Mouse (Mus musculus): ENCODE measurements around the gene Zhx3. TPM values are rescaled to one million over a fixed set of nuclear protein-coding genes. Genes with fewer than 3 reads are reported as not detected.

Gene Zhx3
- total RNA-seq, 1 experiment from 2014 or later: 4.3 TPM

- no peak for ATAC-seq (ENCODE audit: extremely low read depth, insufficient number of reproducible peaks, low FRiP score, poor library complexity, severe bottlenecking)
Measured at GRCm38 (mm10) chr2:160715463-160716030, 157.3 kb downstream of the Zhx3 start.

- no peak for ATAC-seq (ENCODE audit: extremely low read depth, insufficient number of reproducible peaks, low FRiP score, poor library complexity, severe bottlenecking)
Measured at GRCm38 (mm10) chr2:160707673-160708072, 165.1 kb downstream of the Zhx3 start.

- no peak for ATAC-seq (ENCODE audit: extremely low read depth, insufficient number of reproducible peaks, low FRiP score, poor library complexity, severe bottlenecking)
Measured at GRCm38 (mm10) chr2:160702824-160703223, 170.0 kb downstream of the Zhx3 start.

DNA sequence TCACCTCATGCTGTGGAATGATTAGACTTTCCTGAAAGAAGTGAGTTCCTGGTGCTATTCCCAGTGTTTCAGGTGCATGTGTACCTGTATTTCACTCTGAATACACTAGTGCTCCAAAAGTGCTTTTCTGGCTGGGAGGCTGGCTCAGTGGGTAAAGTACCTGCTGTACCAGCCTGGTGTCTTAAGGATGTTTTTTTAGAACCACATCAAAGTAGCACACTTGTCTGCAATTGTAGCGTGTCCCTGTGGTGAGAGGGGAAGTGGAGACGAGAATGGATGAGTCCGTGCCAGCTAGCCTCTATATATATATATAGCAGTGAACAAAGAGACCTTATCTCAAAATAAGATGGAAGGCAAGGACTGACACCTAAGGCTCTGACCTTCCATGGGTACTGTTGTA is 171.2 kb downstream of the Zhx3 start:
- ATAC-seq (ENCODE audit: extremely low read depth, insufficient number of reproducible peaks, low FRiP score, poor library complexity, severe bottlenecking): no peak

- ATAC-seq (ENCODE audit: extremely low read depth, insufficient number of reproducible peaks, low FRiP score, poor library complexity, severe bottlenecking): no peak
Measured at GRCm38 (mm10) chr2:160700271-160700670, 172.5 kb downstream of the Zhx3 start.

Other genes starting within 250 kb of the Zhx3 start
- 121 and 127 TPM in 2 replicates for gene Top1, start 227.1 kb downstream of the Zhx3 start, total RNA-seq (2017)
- 58.1 and 67.6 TPM in 2 replicates for gene Plcg1, start 141.7 kb downstream of the Zhx3 start, total RNA-seq (2017)
- not detected in 2 replicates for gene Lpin3, start 7.7 kb upstream of the Zhx3 start, total RNA-seq (2017)
- not detected in 2 replicates for gene Emilin3, start 39.3 kb upstream of the Zhx3 start, total RNA-seq (2017)
- 82.5 and 94.7 TPM in 2 replicates for gene Chd6, start 236.1 kb upstream of the Zhx3 start, total RNA-seq (2017)

All from neutrophil, adult 5-6 weeks (primary cell).